Mouse (Mus musculus) cerebellum, adult 18-20 months (tissue): ENCODE measurements around the gene Whrn.

Experiments
- DNase-seq, 2 experiments: peaks; one replicate each; pipeline ENCODE4 v3.0.0; 2021

Gene Whrn

DNA sequence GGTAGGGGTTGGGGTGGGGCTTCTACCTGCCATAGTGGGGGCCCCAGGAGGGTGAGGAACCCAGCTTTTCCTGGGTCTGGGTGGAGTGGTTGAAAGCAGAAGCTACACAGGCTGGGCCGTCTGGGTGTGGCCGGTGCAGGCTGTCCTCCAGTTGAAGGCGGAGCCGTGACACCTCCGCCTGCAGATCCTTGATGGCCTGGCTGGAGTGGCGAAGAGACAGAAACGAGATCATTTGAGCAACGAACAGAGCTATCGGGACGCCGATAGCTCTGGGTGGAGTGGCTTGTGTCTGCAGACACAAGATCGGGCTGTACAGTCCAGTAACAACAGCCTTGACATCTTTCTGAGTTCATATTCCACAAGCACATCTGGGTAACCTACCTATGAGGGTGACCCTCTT lies 121.5 kb downstream of the Whrn start:
- DNase-seq: no peak

DNA sequence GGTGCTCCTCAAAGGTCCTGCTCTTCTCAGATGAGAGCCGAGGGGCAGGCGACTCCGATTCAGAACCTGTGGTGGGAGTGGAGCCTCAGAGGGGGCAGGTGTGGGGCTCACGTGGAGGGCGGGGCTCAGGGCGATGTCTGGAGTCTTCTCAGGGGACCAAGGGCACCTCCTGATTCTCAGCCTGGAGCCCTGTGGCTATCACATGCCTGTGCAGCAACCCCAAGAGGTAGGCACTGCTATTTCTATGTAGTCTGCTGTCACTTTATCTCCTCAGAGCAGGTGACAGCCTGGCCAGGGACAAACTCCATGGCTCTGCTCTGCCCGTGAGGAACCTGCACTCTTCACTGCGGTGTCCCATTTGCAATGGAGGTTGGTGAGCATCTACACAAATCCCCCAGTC lies 122.4 kb downstream of the Whrn start:
- no peak for DNase-seq

DNA sequence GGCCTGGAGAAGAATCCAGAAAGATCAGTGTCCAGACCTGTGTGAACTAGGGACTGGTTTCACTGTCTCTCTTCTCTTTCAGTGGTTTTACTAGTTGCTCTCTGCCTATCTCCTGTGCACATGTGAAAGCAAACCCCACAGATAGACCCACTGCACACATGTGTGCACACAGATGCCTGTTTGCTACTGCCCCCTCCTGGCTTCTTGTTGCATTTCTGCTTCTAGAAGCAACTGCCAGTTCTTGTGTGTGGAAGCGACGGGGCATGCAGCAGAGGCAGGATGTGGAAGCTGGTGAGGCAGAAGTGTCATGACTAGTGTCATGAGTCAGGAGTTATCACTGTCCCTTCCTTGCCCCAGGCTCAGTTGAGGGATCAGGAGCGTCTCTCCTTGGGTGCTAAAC lies 123.9 kb downstream of the Whrn start:
- DNase-seq: no peak

DNA sequence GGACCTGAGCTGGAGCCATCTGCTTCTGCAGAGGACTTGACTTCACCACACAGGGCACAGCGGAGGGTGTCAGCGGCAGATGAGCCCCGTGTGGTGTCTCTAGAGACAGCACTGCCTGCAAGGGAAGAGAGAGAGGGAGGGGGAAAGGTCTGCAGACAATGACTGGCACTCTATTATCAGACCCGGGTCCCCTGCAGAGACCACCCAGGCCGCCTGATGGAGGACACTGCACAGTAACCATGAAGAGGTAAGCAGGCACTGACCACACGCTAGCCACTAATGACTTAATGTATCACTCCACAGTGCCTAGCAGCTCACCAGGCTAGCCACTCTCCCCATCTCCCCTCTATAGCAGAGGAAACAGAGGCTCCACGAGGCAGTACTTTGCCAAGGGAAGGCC lies 124.9 kb downstream of the Whrn start:
- no peak for DNase-seq

DNA sequence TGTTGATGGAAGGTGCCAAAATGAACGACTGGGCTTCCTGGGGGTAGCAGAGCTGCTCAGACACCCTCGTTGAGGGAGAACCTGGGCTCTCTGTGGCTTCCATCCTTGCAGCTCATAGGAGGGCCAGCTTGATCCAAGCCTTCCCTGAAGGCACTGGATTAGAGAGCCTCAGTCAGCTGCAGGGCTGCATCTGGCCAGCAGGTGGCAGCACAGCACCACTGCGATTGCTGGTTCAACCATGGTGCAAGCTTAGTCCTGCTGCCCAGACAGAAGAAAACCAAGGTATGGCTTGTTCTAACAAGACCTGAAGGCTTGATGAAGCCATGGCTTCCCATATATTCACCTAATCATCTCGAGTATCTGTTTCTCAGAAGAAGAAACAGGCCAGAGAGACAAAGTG lies 127.2 kb downstream of the Whrn start:
- peak; percentile 75 to 80 for DNase-seq
